Mouse (Mus musculus): ENCODE measurements at regions not wholly inside any gene's neighbourhood (a gene's known extent, or its start where the extent isn't known, plus 50 kb on each side); places are given as distances from the start of the nearest gene placed in this dataset.

DNA sequence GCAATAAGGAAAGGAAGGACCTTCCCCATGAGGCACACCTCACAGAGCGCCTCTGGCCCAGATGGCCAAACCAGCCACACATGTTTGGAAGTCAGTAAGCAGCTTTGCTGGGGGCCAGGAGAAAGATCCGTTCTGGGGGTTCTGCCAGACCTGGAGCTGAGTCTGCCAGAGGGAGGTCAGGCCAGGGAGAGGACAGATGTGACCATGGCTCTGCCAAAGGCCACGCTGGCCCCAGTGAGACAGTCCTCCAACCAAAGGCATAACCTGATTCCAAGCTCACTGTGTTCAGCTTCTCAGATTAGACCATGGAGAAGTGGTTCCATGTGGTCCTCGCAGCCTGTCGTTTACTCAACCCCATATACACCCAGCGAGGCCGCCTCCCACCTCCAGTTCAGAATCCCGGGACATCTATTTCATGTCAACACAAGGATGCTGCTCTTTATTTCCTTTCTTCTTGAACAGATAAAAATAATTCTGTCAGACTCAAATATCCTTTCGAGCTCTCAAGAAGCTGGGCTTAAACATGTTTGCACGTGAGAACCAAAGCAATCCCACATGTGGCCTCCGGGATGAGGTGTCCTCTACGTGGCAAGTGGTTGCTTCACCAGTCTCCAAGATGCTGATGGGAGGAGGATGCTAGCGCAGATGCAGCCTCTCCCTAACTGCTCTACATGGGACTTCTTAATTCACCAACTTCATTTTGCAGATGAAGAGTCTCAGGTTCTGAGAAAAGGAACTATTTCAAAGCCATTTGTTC lies 130.1 kb upstream of the Usp24 start:
- TF ChIP-seq POLR2A (IDR thresholded peaks at IDR 0.05; ENCODE audit: control insufficient read depth in 1 of 2, insufficient read depth in 1 of 2, low read depth in 1 of 2, low read length in 2 of 2, poor library complexity in 1 of 2) (no peak), CTCF (IDR thresholded peaks at IDR 0.05 in 2 of 3, conservative IDR thresholded peaks at IDR 0.05 in 1 of 3; ENCODE audit: control insufficient read depth in 1 of 3, insufficient read depth in 1 of 3, low read depth in 2 of 3, low read length in 3 of 3, poor library complexity in 1 of 3, severe bottlenecking in 1 of 3) (no peak), USF1 (IDR thresholded peaks at IDR 0.05; ENCODE audit: low read depth, low read length) (no peak), POLR2AphosphoS2 (IDR thresholded peaks at IDR 0.05; ENCODE audit: low read length) (no peak), HCFC1 (IDR thresholded peaks at IDR 0.05; ENCODE audit: low read depth, low read length) (no peak), TAL1 (IDR thresholded peaks at IDR 0.05; ENCODE audit: low read length) (no peak), POLR2AphosphoS5 (IDR thresholded peaks at IDR 0.05; ENCODE audit: borderline replicate concordance, low read depth, low read length) (no peak), SMC3 (IDR thresholded peaks at IDR 0.05; ENCODE audit: low read depth, low read length) (no peak), EP300 (IDR thresholded peaks at IDR 0.05; ENCODE audit: low read depth in 1 of 2, low read length in 2 of 2) (no peak)
